Comparison of ENCODE assay signal across 13 mouse cellular contexts in the genomic region with DNA sequence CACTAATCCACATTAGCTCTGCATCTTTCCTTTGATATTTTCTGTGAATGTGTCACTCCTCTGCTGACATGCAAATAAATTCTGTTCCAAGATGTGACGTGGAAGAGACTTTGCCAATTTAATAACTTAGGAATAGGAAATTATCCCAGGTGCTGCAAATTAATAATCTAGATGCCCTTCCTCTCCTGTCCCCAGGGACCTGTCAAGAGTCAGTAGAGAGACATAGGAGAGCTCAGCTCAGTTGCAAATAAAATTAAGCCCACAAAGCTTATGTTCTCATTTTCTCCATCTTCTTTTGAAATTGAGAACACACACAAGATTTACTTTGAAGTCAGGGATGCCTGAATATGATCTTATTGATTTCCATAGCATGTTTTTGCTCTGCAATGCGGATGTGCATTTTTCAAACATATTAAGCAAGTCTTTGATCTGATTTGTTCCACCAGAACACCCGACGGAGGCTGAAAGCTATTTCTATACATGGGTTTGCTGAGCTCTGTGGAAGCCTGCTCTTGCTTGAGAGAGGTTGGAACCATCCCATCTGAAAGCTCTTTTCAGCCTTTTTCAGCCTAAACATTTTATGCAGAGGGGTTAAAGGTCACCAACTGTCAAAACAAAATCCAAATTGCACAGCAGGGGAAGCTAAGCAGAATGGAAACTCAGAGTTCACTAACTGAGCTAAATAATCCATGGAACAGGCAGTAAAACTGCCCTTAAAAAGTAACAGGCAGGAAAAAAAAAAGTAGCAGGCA. TPM values are rescaled to one million over a fixed set of nuclear protein-coding genes. Genes with fewer than 3 reads are reported as not detected.
DNase-seq lines count a peak whose midpoint lies in the region; ATAC-seq and TF ChIP-seq lines count a peak whose summit lies in the region.
"Had no signal": no experiment of that assay in that cellular context is flagged by ENCODE, and none has a peak within 500 bp of the region (broad histone marks: within the 10 kb centered on the region; RNA-seq: fewer than 3 reads in every experiment).

No protein-coding gene starts in this region.

- no peak overlapping the region for H3K27ac ChIP-seq in kidney, adult 2 months (ENCODE audit: insufficient read depth, low read depth, low read length)
- no peak overlapping the region for H3K27ac ChIP-seq in hindbrain, postnatal 0 days
- peak overlapping the region; percentile 18; the same call in 1 of the 2 replicates for H3K27ac ChIP-seq in midbrain, embryonic 16.5 days (ENCODE audit: low read length)
- H3K27ac ChIP-seq: liver, embryonic 14.5 days had no signal

- no peak for TF ChIP-seq CTCF in kidney, adult 2 months (conservative IDR thresholded peaks at IDR 0.05; ENCODE audit: insufficient read depth, insufficient read length, low read depth, low read length)
- TF ChIP-seq CTCF in hindbrain, postnatal 0 days (IDR thresholded peaks at IDR 0.05; ENCODE audit: low read depth) = no peak

- H3K4me3 ChIP-seq in kidney, adult 2 months (ENCODE audit: insufficient read depth, low read depth, low read length) = no peak overlapping the region
- no peak overlapping the region for H3K4me3 ChIP-seq in hindbrain, postnatal 0 days (ENCODE audit: low read length)
- no peak overlapping the region for H3K4me3 ChIP-seq in midbrain, embryonic 16.5 days (ENCODE audit: low read depth, low read length)

- H3K9me3 ChIP-seq in hindbrain, postnatal 0 days (ENCODE audit: low read length) = no peaks in the 10 kb centered on the region
- no peaks in the 10 kb centered on the region for H3K9me3 ChIP-seq in midbrain, embryonic 16.5 days (replicated peaks; ENCODE audit: control insufficient read depth, low read length, poor library complexity, severe bottlenecking)

- H3K27me3 ChIP-seq in kidney, adult 2 months (replicated peaks; ENCODE audit: control insufficient read depth, insufficient read depth, low read length) = no peaks in the 10 kb centered on the region
- H3K27me3 ChIP-seq in hindbrain, postnatal 0 days (ENCODE audit: insufficient read depth, low read length) = no peaks in the 10 kb centered on the region
- no peaks in the 10 kb centered on the region for H3K27me3 ChIP-seq in midbrain, embryonic 16.5 days (ENCODE audit: control insufficient read depth, insufficient read depth, low read depth, low read length)

- H3K4me1 ChIP-seq in kidney, adult 2 months (ENCODE audit: control insufficient read depth, insufficient read depth, low read length) = no peaks in the 10 kb centered on the region; the same call in 1 of the 2 replicates
- no peaks in the 10 kb centered on the region for H3K4me1 ChIP-seq in hindbrain, postnatal 0 days (ENCODE audit: insufficient read depth, low read length)
- peaks cover 9% of the 10 kb centered on the region for H3K4me1 ChIP-seq in midbrain, embryonic 16.5 days (ENCODE audit: control insufficient read depth, insufficient read depth, low read length)

- H3K9ac ChIP-seq in hindbrain, postnatal 0 days (replicated peaks; ENCODE audit: low read length) = no peak overlapping the region
- no peak overlapping the region for H3K9ac ChIP-seq in midbrain, embryonic 16.5 days (ENCODE audit: low read depth, low read length)
- H3K9ac ChIP-seq: liver, embryonic 14.5 days had no signal

- no peaks in the 10 kb centered on the region for H3K36me3 ChIP-seq in kidney, adult 2 months (ENCODE audit: control insufficient read depth, insufficient read depth, low read length)
- no peaks in the 10 kb centered on the region for H3K36me3 ChIP-seq in hindbrain, postnatal 0 days (ENCODE audit: insufficient read depth, low read length)
- H3K36me3 ChIP-seq in midbrain, embryonic 16.5 days (ENCODE audit: control insufficient read depth, insufficient read depth, low read length) = no peaks in the 10 kb centered on the region

- TF ChIP-seq POLR2A in kidney, adult 2 months (IDR thresholded peaks at IDR 0.05; ENCODE audit: low read depth, low read length) = no peak

- H3K4me2 ChIP-seq in hindbrain, postnatal 0 days (ENCODE audit: low read depth, low read length) = no peak overlapping the region
- no peak overlapping the region for H3K4me2 ChIP-seq in midbrain, embryonic 16.5 days (ENCODE audit: low read length)

- no peak for ATAC-seq in hindbrain, postnatal 0 days
- peak; percentile 45 for ATAC-seq in midbrain, embryonic 16.5 days

- peak; percentile 15 for DNase-seq in kidney, adult 2 months
- DNase-seq in kidney, adult 11 months = no peak
- peak; percentile 91 for DNase-seq in embryo, embryonic 10.5 days (ENCODE audit: low spot score)
- peak; percentile 25 for DNase-seq in hindbrain, postnatal 0 days (ENCODE audit: low spot score)
- DNase-seq in frontal cortex, adult 2 months (ENCODE audit: extremely low spot score in 1 of 2, low spot score in 1 of 2) = no peak
- no peak for DNase-seq in B cell, adult 2 months
- no peak for DNase-seq in ovary, postnatal 14 days (ENCODE audit: low spot score)
- DNase-seq: cerebellum, adult 9-10 months had no signal

- WGBS in kidney, adult 2 months = 44% methylated on average over 4 of the region's 4 CpGs
- WGBS in hindbrain, postnatal 0 days = 16% methylated on average over 4 of the region's 4 CpGs
- whole genome bisulfite sequencing in midbrain, embryonic 16.5 days = 7% methylated on average over 4 of the region's 4 CpGs

RNA-seq across cellular contexts. Expression of a gene that starts 26.1 kb away (rescaled TPM):
- polyA plus RNA-seq in kidney, adult 2 months (2012; rRNA removed) = not detected in 2 replicates
- not detected in 2 replicates for total RNA-seq in hindbrain, postnatal 0 days (2014; rRNA removed)
- polyA plus RNA-seq in hindbrain, postnatal 0 days (2015; fragmentation: Nextera tagmentation; extraction: Ambion mirVana) = 0.16 TPM in 1 of 2 replicates, not detected in the other
- not detected in 2 replicates for polyA plus RNA-seq in midbrain, embryonic 16.5 days (2015; fragmentation: Nextera tagmentation; extraction: Ambion mirVana)
- 0.34 TPM in 1 of 2 replicates, not detected in the other for polyA plus RNA-seq in frontal cortex, adult 2 months (2012; rRNA removed)
- total RNA-seq: adrenal gland, adult 18-20 months; gastrocnemius, postnatal 4 days; monocyte, adult 5-6 weeks had no signal
- polyA plus RNA-seq: liver, embryonic 14.5 days had no signal

Comparison
In these comparisons a context has a peak if more than half of its experiments do, and no peak if none do; other contexts are left out.
1. DNase-seq: peak in kidney, adult 2 months (single experiment), embryo, embryonic 10.5 days (single experiment) and hindbrain, postnatal 0 days (single experiment); none in kidney, adult 11 months (single experiment), frontal cortex, adult 2 months (0 of 2), B cell, adult 2 months (0 of 2) and ovary, postnatal 14 days (single experiment).